Mouse (Mus musculus): ENCODE results near the gene Cxcl9. TPM values are rescaled to one million over a fixed set of nuclear protein-coding genes. Genes with fewer than 3 reads are reported as not detected.

Gene Cxcl9
- polyA plus RNA-seq, 1 experiment from 2014 or later: not detected

GRCm38 (mm10) chr5:92302149-92302840, 25.6 kb downstream of the Cxcl9 start:
- Histone ChIP-seq H3K36me3 (ENCODE audit: control insufficient read depth, insufficient read depth) (peaks cover 36% of the 10 kb centered on the region), H3K4me3 (replicated peaks; ENCODE audit: low read length) (no peak overlapping the region), H3K9ac (replicated peaks; ENCODE audit: low read depth, low read length) (no peak overlapping the region), H3K4me1 (replicated peaks; ENCODE audit: control insufficient read depth, insufficient read depth, low read length) (no peaks in the 10 kb centered on the region), H3K4me2 (ENCODE audit: low read length) (no peak overlapping the region), H3K27ac (ENCODE audit: low read length) (no peak overlapping the region), H3K9me3 (ENCODE audit: control insufficient read depth, low read length) (no peaks in the 10 kb centered on the region), H3K27me3 (replicated peaks; ENCODE audit: control insufficient read depth, insufficient read depth, low read length) (no peaks in the 10 kb centered on the region)
- ATAC-seq: no peak
- WGBS: 83% methylated on average over 13 of the region's 13 CpGs

- H3K9ac ChIP-seq (replicated peaks; ENCODE audit: low read depth, low read length): no peak overlapping the region
- peaks cover 40% of the 10 kb centered on the region for H3K36me3 ChIP-seq (ENCODE audit: control insufficient read depth, insufficient read depth)
- no peaks in the 10 kb centered on the region for H3K9me3 ChIP-seq (ENCODE audit: control insufficient read depth, low read length)
- no peaks in the 10 kb centered on the region for H3K27me3 ChIP-seq (replicated peaks; ENCODE audit: control insufficient read depth, insufficient read depth, low read length)
- ATAC-seq: no peak
- H3K4me2 ChIP-seq (ENCODE audit: low read length): no peak overlapping the region
- 95% methylated on average over 2 of the region's 2 CpGs for WGBS
- H3K27ac ChIP-seq (ENCODE audit: low read length): no peak overlapping the region
- H3K4me1 ChIP-seq (replicated peaks; ENCODE audit: control insufficient read depth, insufficient read depth, low read length): no peaks in the 10 kb centered on the region
- H3K4me3 ChIP-seq (replicated peaks; ENCODE audit: low read length): no peak overlapping the region
Measured at GRCm38 (mm10) chr5:92294525-92294924, 33.4 kb downstream of the Cxcl9 start.

GRCm38 (mm10) chr5:92291652-92292414, 36.0 kb downstream of the Cxcl9 start:
- no peak for ATAC-seq

GRCm38 (mm10) chr5:92287840-92288239, 40.0 kb downstream of the Cxcl9 start:
- Histone ChIP-seq H3K9ac (replicated peaks; ENCODE audit: low read depth, low read length) (no peak overlapping the region), H3K9me3 (ENCODE audit: control insufficient read depth, low read length) (no peaks in the 10 kb centered on the region), H3K36me3 (ENCODE audit: control insufficient read depth, insufficient read depth) (peaks cover 32% of the 10 kb centered on the region), H3K4me1 (replicated peaks; ENCODE audit: control insufficient read depth, insufficient read depth, low read length) (no peaks in the 10 kb centered on the region), H3K4me3 (replicated peaks; ENCODE audit: low read length) (no peak overlapping the region), H3K4me2 (ENCODE audit: low read length) (no peak overlapping the region), H3K27ac (ENCODE audit: low read length) (no peak overlapping the region), H3K27me3 (replicated peaks; ENCODE audit: control insufficient read depth, insufficient read depth, low read length) (no peaks in the 10 kb centered on the region)
- WGBS: 80% methylated on average over 6 of the region's 6 CpGs
- no peak for ATAC-seq

More at GRCm38 (mm10) chr5:92291652-92292414, 36.0 kb downstream of the Cxcl9 start:
- H3K9ac ChIP-seq (replicated peaks; ENCODE audit: low read depth, low read length): no peak overlapping the region
- WGBS: 94% methylated on average over 6 of the region's 6 CpGs
- H3K4me2 ChIP-seq (ENCODE audit: low read length): no peak overlapping the region
- H3K4me3 ChIP-seq (replicated peaks; ENCODE audit: low read length): no peak overlapping the region
- H3K4me1 ChIP-seq (replicated peaks; ENCODE audit: control insufficient read depth, insufficient read depth, low read length): no peaks in the 10 kb centered on the region
- no peaks in the 10 kb centered on the region for H3K9me3 ChIP-seq (ENCODE audit: control insufficient read depth, low read length)
- peaks cover 34% of the 10 kb centered on the region for H3K36me3 ChIP-seq (ENCODE audit: control insufficient read depth, insufficient read depth)
- no peak overlapping the region for H3K27ac ChIP-seq (ENCODE audit: low read length)
- no peaks in the 10 kb centered on the region for H3K27me3 ChIP-seq (replicated peaks; ENCODE audit: control insufficient read depth, insufficient read depth, low read length)

GRCm38 (mm10) chr5:92283107-92283506, 44.8 kb downstream of the Cxcl9 start:
- H3K27me3 ChIP-seq (replicated peaks; ENCODE audit: control insufficient read depth, insufficient read depth, low read length): no peaks in the 10 kb centered on the region
- no peak overlapping the region for H3K9ac ChIP-seq (replicated peaks; ENCODE audit: low read depth, low read length)
- H3K4me2 ChIP-seq (ENCODE audit: low read length): no peak overlapping the region
- no peaks in the 10 kb centered on the region for H3K9me3 ChIP-seq (ENCODE audit: control insufficient read depth, low read length)
- no peak overlapping the region for H3K27ac ChIP-seq (ENCODE audit: low read length)
- H3K4me1 ChIP-seq (replicated peaks; ENCODE audit: control insufficient read depth, insufficient read depth, low read length): peaks cover 3% of the 10 kb centered on the region; the same call in 1 of the 2 replicates
- ATAC-seq: no peak
- H3K4me3 ChIP-seq (replicated peaks; ENCODE audit: low read length): no peak overlapping the region
- 79% methylated on average over 3 of the region's 3 CpGs for WGBS
- peaks cover 10% of the 10 kb centered on the region for H3K36me3 ChIP-seq (ENCODE audit: control insufficient read depth, insufficient read depth)

- ATAC-seq: no peak
Measured at GRCm38 (mm10) chr5:92282571-92282970, 45.3 kb downstream of the Cxcl9 start.

GRCm38 (mm10) chr5:92278942-92279537, 48.8 kb downstream of the Cxcl9 start:
- 81% methylated on average over 10 of the region's 10 CpGs for WGBS
- Histone ChIP-seq H3K27me3 (replicated peaks; ENCODE audit: control insufficient read depth, insufficient read depth, low read length) (no peaks in the 10 kb centered on the region), H3K4me1 (replicated peaks; ENCODE audit: control insufficient read depth, insufficient read depth, low read length) (peaks cover 3% of the 10 kb centered on the region), H3K9me3 (ENCODE audit: control insufficient read depth, low read length) (no peaks in the 10 kb centered on the region), H3K27ac (ENCODE audit: low read length) (no peak overlapping the region), H3K36me3 (ENCODE audit: control insufficient read depth, insufficient read depth) (no peaks in the 10 kb centered on the region), H3K4me3 (replicated peaks; ENCODE audit: low read length) (no peak overlapping the region), H3K4me2 (ENCODE audit: low read length) (no peak overlapping the region), H3K9ac (replicated peaks; ENCODE audit: low read depth, low read length) (no peak overlapping the region)
- no peak for ATAC-seq

More at GRCm38 (mm10) chr5:92282571-92282970, 45.3 kb downstream of the Cxcl9 start:
- no peaks in the 10 kb centered on the region for H3K27me3 ChIP-seq (replicated peaks; ENCODE audit: control insufficient read depth, insufficient read depth, low read length)
- no peak overlapping the region for H3K27ac ChIP-seq (ENCODE audit: low read length)
- peaks cover 10% of the 10 kb centered on the region for H3K36me3 ChIP-seq (ENCODE audit: control insufficient read depth, insufficient read depth)
- no peak overlapping the region for H3K9ac ChIP-seq (replicated peaks; ENCODE audit: low read depth, low read length)
- peaks cover 3% of the 10 kb centered on the region for H3K4me1 ChIP-seq (replicated peaks; ENCODE audit: control insufficient read depth, insufficient read depth, low read length)
- no peak overlapping the region for H3K4me3 ChIP-seq (replicated peaks; ENCODE audit: low read length)
- H3K9me3 ChIP-seq (ENCODE audit: control insufficient read depth, low read length): no peaks in the 10 kb centered on the region
- no peak overlapping the region for H3K4me2 ChIP-seq (ENCODE audit: low read length)
- 69% methylated on average over 4 of the region's 4 CpGs for WGBS

GRCm38 (mm10) chr5:92277437-92278394, 50.2 kb downstream of the Cxcl9 start, which contains the start of gene Naaa:
Naaa (minus strand) TSS chr5:92278170.
- H3K27ac ChIP-seq (ENCODE audit: low read length): no peak within 1 kb of the TSS
- peak within 1 kb of the TSS; percentile 66 for H3K4me3 ChIP-seq (replicated peaks; ENCODE audit: low read length)
- peak within 1 kb of the TSS; percentile 68 for H3K9ac ChIP-seq (replicated peaks; ENCODE audit: low read depth, low read length)
- H3K27me3 ChIP-seq (replicated peaks; ENCODE audit: control insufficient read depth, insufficient read depth, low read length): no peaks in the 10 kb centered on the region
- WGBS: 3% methylated on average over 54 of the region's 54 CpGs
- ATAC-seq: peak; percentile 92
- H3K9me3 ChIP-seq (ENCODE audit: control insufficient read depth, low read length): no peaks in the 10 kb centered on the region
- H3K4me1 ChIP-seq (replicated peaks; ENCODE audit: control insufficient read depth, insufficient read depth, low read length): peaks cover 3% of the 10 kb centered on the region
- H3K36me3 ChIP-seq (ENCODE audit: control insufficient read depth, insufficient read depth): no peaks in the 10 kb centered on the region
- peak within 1 kb of the TSS; percentile 93 for H3K4me2 ChIP-seq (ENCODE audit: low read length)

Data from forebrain, embryonic 16.5 days (tissue).